Mouse (Mus musculus) kidney, postnatal 14 days (tissue): Measurements from ENCODE around the gene Foxf1.

Experiments
- DNase-seq: peaks from one replicate; pipeline ENCODE4 v3.0.0; 2022; ENCODE audit warnings: mixed read lengths

Gene Foxf1

DNA sequence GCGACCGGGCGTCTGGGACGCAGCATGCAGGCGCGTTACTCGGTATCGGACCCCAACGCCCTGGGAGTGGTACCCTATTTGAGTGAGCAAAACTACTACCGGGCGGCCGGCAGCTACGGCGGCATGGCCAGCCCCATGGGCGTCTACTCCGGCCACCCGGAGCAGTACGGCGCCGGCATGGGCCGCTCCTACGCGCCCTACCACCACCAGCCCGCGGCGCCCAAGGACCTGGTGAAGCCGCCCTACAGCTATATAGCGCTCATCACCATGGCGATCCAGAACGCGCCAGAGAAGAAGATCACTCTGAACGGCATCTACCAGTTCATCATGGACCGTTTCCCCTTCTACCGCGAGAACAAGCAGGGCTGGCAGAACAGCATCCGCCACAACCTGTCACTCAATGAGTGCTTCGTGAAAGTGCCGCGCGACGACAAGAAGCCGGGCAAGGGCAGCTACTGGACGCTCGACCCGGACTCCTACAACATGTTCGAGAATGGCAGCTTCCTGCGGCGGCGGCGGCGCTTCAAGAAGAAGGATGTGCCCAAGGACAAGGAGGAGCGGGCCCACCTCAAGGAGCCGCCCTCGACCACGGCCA, 32.5 kb downstream of the Foxf1 start:
- DNase-seq = peak; percentile 55

DNA sequence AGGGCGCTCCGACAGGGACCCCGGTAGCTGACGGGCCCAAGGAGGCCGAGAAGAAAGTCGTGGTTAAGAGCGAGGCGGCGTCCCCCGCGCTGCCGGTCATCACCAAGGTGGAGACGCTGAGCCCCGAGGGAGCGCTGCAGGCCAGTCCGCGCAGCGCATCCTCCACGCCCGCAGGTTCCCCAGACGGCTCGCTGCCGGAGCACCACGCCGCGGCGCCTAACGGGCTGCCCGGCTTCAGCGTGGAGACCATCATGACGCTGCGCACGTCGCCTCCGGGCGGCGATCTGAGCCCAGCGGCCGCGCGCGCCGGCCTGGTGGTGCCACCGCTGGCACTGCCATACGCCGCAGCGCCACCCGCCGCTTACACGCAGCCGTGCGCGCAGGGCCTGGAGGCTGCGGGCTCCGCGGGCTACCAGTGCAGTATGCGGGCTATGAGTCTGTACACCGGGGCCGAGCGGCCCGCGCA, 33.0 kb downstream of the Foxf1 start:
- DNase-seq = peak; percentile 44

DNA sequence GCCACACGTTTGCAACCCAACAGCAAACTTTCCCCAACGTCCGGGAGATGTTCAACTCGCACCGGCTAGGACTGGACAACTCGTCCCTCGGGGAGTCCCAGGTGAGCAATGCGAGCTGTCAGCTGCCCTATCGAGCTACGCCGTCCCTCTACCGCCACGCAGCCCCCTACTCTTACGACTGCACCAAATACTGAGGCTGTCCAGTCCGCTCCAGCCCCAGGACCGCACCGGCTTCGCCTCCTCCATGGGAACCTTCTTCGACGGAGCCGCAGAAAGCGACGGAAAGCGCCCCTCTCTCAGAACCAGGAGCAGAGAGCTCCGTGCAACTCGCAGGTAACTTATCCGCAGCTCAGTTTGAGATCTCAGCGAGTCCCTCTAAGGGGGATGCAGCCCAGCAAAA, 33.7 kb downstream of the Foxf1 start:
- no peak for DNase-seq

DNA sequence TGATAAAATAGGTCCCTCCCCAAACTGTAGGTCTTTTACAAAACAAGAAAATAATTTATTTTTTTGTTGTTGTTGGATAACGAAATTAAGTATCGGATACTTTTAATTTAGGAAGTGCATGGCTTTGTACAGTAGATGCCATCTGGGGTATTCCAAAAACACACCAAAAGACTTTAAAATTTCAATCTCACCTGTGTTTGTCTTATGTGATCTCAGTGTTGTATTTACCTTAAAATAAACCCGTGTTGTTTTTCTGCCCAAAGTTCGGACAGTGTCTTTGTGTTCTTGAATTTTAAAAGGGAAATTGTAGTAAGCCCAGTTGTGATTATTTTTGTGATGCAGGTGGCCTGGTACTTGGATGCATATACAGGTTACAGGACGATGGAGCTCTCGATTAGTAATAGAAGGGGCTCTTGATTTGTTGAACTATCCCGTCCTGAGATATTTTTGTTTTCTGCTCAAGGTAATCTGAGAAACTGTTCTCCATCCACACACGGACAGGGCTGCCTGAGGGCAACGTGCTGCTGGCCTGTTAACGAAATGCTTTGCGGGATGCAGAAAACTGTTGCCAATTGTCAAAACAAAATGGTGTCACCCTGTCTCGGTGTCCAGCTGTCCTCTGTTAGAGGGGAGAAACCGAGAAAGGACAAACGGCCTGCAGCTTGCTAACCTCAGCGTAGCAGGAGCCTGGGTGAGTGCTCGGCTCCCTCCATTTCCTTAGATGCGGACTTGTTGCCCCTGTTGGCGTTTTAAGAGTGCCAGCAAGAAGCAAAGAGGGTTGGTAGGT, 34.6 kb downstream of the Foxf1 start:
- no peak for DNase-seq

DNA sequence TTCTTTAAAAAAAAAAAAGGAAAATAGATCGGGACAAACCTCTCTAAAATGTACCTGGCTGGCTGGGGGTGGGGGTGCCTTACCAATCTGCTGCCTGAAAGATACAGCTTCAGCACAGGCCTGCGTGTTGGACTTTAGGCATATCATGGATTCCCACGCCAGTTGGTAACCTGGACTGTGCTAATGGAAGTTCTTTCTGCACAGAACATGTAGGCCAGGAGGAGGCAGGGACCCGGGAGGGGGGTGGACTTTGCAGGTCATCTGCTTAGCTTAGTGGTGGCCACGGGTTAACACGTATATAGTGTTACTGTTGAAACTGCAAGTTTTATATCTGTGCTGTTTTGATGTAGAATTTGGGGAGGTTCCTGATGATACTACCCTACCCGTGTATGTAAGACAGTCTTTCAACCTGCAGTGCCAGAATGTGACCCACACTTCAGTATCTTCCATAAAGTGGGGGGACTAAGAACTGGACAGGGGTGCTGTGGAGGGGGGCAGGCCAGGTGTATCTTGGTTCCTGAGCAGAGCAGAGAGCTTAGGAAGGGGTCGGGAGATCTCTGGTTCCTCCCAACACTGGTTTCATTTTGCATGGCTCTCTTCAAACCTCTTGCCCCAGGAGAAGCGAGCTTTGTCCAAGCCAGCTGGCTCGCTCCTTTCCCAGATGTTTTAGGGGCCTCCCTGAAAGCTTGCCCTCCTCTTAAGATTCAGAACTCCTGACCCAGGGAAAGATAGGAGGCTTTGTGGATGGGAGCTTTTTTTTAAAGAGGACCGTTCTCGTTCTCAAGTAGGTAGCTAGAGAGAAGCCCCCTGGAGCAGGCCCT, 35.7 kb downstream of the Foxf1 start:
- DNase-seq = no peak

DNA sequence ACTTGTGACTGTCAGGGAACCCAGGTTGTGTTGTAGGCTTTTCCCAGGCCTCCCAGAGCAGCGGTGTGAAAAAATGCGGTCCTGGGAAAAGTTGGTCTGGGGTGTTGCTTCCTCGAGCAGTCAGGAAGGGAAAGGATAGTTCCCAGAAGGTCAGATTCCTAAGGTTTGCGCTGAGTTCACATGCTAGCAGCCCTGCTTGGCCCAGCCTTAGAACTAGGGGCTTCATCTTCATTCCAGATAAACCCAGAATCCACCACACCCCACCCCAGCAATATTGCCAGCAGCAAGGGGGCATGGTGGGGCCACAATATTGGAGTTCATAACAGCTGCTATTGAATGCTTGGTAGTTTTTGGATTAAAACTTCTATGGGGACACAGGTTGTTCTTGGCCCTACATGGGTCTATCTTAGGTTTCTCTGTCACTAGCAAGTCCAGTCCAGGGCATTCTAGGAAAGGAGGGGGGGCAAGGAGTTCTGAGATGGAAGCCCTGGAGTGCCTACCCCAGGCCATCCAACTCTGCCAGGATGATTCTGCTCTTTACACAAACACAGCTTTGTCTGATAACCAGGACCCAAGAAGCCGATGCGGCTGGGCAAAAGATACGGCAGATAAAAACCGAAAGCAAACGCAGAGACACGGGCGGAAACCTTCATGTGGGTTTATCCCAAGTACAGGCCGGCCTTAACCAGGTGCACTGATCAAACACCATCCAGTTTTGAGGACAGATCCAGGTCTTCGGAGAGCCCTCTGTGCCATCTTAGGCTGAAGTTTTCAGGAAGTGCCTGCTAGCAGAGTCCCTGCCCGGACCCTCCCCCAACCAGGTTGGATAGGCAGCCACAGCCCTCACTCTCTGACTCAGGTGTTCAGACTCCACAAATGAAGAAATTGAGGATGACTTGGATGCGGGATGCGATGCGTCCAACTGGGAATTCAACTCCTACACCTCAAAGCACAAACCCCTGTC, 36.6 kb downstream of the Foxf1 start:
- DNase-seq = no peak

DNA sequence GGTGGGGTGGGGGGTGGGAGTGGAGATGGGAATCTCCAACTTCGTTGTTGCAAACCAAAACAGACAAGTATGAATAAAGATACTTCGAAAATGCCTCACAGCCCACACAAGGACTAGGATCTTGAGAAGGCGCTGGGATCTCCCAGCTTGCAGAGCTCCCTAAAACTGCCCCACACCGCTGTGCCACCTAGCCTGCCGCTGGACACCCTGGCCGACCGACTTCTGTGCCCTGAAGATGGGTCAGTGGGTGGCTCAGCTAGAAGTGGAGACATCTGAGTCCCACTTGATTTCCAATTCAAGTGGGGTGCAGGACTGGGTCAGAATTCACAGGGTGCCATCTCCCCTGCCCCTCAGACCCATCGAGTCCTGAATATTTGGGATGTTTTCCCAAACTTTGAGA, 37.5 kb downstream of the Foxf1 start:
- DNase-seq = no peak

DNA sequence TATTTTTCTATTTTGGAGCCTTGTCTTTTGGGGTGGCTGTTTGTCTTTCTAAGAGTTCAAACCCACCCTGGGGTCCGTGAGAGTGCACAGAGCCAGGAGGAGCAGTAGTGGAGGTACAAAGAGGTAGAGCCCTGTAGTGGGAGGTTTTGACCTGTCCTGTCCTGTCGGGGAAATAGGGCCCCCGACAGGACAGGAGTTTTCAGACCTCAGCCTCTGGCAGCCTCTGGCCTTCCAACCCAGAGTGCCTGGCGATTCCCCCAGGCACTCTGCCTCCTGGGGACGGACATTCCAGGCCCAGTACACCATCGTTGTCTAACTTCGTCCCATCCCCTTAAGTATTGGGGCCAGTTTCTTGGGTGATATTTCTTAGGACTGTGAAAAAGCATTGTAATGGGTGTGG, 38.2 kb downstream of the Foxf1 start:
- no peak for DNase-seq

DNA sequence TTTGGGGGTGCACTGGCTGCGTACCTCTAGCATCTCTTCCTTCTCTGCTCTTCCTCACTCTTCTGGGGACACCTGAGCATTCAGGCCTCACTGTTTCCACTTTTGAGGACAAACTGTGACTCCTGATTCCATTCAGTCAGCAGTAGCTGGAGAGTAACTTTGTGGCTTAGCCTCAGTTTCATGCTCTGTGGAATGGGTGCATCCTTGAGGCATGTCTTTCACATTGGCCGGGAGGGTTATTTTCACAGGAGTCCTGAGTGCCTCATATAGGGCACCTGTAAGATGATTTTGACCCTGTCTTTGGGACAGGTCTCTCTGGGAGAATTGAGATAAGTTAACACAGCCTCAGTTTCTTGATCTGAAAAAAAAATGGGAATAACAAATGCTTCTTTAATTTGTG, 38.9 kb downstream of the Foxf1 start:
- no peak for DNase-seq

DNA sequence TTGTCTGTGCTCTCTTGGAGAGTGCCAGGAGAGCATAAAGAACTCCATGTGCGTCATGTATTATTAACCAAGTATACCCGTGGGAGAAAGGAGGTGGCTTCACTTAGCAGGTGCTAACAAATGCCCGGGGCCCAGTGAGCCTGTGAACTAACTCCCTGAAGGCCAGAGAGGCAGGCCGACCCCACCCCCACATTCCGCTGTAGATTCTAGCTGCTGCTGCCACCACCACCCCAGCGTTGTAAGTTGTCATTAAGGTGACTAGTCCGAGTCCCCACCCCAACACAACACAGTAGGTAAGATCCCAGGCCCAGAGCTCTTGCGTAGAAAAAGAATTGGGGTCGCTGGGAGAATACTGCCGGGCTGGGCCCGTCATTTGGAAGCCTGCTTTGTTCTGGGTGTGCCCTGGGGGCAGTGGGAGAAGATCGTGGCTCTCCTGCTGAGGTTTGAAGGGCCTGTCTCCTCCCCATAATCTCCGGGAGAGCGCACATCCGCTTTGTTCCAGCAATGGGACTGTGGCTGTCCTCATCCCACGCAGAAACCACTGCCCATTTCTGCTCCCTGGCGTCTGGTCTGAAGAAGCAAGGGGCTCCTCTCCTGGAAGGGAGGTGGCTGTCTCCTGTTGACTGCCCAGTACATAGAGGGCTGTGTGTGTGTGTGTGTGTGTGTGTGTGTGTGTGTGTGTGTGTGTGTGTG, 40.5 kb downstream of the Foxf1 start:
- DNase-seq = peak; percentile 54

DNA sequence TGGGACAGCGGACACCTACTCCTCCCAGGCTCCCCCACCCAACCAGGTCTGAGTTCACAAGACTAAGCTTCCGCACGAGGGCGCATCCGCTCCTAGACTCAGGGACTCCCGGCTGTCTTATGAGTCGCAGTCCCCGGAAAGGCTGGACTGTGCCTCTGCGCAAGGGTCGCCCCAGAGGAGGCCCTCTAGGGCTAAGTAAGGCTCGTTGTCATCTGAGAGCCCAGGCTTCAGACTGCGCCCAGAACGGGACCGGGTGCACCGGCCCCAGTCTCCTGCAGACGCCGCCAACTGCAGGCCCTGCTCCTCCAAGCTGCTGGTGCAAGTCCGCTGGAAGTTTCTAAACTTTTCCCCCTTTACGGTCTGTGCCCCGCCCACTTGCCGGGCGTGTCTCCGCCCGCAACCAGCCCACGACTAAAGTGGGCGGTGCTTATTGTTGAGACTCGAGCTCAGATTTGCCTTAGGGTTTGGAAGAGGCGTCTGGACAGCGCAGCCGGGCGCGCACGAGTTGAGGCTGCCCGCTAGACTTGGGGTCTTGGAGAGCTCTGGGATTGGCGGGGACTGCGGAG, 41.2 kb downstream of the Foxf1 start:
- DNase-seq = peak; percentile 87

DNA sequence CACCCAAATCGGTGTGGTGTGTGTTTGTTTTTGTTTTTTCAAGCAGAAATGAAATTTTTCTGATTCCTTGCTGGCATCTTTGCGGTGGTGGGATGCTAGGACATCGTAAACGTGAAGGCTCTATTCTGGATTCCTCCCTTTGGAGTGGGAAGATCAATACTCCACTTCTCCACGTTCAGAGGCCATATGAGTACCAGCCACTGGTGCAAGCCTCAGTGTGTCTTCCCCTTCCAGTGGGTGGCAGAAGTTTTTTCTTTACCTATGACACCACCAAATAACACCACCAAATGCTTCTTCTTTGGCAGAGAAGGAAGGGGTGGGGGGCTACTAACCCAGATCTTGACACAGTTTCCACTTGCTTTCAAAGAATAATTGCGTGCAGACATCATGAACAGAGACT, 42.0 kb downstream of the Foxf1 start:
- DNase-seq = no peak

DNA sequence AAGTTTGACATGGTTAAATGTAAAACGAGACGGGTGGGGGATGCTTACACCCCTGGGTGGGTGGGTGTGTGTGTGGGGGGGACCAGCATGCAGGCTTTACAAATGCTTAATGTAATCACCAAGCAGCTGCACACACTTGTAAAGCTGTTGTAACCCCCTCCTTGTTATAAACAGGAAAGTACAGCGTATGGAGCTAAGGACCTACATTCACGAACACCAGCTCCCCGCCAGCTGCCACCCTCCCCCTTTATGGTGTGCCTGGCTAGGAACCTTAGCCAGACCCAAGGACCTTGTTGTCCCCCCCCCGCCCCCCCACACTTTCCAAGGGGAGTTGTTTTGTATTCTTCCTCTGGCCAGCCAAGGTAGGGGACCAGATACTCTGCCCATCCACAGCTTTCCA, 42.5 kb downstream of the Foxf1 start:
- DNase-seq = no peak

DNA sequence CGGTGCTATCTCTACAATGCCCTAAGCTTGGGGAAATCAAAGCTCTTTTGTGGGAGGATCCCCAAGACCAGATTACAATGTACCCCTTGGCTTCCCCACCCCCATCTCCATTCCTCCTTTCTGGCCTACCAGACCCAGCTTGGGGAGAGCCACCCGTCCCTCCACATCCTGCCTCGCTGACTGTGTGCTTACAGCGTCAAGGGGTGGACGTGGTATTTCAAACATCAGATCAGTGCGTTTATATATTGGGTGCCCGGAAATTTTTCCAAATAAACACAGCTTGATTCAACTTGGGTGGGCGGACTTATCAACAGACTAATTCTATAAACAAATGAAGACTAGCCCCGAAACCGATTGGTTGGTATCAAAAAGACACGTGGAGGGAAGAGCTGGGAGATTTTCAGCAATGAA, 43.1 kb downstream of the Foxf1 start:
- peak; percentile 40 for DNase-seq

DNA sequence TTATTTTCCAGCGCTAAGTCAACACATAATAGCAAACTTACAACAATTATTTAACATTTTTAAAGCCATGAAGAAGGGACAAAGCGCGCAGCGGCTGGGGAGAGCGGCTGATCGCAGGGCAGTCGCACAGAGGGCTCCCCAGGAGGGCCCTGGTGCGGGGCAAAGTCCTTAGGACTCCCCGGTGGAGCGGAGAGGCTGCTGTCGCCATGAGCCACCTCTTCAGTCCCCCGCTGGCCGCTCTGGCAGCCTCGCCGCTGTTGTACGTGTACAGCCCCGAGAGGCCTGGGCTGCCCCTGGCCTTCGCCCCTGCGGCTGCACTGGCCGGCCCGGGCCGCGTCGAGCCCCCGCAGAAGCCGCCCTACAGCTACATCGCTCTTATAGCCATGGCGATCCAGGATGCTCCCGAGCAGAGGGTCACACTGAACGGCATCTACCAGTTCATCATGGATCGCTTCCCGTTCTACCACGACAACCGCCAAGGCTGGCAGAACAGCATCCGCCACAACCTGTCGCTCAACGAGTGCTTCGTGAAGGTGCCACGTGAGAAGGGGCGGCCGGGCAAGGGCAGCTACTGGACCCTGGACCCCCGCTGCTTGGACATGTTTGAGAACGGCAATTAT, 43.7 kb downstream of the Foxf1 start, which contains the start of gene Foxl1:
TSS of gene Foxl1 (plus strand) at position 185 of the 620 bp plus-strand sequence.
- no peak for DNase-seq

DNA sequence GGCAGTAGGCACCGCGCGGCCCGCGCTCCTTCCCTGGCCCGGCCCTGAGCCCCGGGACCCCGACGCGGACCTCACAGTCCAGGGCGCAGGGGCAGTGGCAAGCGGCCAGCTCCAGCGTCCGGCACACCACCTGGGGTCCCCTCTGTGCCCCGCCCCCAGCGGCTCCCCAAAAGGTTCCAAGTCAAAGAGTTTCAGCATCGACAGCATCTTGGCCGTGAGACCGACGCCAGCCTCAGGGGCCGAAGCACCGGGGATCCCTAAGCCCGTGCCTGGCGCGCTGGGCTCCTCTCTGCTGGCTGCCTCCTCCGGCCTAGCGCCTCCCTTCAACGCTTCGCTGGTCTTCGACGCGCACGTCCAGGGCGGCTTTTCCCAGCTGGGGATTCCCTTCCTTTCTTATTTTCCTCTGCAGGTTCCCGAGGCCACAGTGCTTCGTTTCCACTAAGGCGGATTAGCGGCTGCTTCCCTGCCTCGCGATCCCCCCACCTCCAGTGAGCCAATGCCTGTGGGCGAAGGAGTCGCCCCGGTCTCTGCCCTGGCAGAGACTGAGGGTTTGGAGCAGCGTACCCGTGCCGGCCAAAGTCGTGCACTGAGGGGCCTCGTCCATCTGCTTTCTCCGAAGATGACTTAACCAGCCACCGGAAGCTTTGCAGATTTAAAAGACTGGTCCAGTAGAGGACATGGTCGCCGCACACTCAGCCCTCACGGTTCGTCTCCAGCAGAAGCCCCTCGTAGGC, 44.5 kb downstream of the Foxf1 start:
- no peak for DNase-seq

DNA sequence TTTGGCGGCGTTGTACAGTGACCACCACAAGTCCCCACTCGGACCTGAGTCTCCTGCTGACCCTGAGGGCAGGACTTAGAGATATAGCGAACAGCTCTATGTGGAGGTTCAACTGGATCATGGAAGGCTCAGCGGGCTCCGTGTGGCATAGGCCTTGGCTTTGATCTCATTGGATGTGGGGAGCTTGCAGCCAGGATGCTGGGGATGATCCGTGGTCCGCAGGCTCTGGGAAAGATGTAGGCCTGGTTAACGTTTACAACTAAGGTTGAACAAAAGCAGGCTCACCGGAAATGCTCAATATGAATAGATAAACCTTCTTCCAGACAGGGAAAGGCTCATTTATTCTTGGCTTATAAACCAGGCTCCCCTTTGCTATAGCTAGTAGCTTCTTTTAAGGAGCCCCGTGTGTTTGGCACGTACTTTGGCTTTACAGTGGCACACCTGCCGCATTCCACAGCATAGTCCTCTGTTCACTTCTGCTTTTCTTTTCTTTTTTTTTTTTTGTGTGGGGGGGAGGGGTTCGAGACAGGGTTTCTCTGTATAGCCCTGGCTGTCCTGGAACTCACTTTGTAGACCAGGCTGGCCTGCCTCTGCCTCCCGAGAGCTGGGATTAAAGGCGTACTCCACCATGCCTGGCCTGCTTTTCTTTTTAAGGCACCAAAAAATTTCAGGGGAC, 45.2 kb downstream of the Foxf1 start:
- no peak for DNase-seq

DNA sequence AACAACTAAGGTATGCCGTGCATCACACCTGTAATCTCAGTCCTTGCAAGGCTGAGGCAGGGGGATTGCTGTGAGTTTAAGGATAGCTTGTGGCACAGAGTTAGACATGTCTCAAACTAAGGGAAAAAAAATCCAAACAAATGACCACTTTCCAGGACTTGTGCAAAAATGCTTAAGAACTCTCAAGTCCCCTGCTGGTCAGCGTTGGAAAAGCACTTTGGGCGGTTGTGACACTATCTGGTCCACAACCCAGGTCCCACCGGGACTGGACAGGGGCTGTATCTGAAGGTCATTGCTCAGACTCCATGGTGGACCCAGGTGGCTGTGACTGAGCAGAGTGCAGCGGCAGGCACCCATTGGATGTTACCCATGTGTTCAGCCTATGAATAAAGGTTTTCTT, 46.3 kb downstream of the Foxf1 start:
- DNase-seq = peak; percentile 38

DNA sequence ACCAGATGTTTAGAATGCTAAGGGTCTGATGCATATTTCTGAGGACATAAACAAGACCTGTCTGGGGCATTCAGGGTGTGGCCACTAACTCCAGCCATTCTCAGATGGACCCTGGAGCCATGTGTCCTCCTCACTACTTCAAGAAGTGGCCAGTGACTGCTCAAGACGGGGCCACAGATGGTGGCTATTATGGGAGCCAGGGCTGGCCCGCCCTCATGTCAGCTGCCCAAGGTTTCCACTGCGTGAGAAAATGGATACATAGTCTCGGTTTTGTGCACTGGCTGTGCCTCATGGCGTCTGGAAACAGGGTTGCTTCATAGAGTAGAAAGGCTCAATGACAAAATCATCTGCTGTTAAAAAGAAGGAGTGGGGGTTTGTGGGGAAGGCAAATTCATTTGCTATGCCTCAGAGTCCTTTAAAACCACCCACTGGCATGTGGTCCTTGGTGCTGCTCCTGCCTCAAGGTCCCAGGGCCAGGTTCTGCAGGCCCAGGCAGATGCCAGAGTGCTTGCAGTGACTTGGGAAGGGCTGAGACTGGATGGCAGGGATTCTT, 48.9 kb downstream of the Foxf1 start:
- no peak for DNase-seq
